Mouse (Mus musculus): ENCODE results near the gene Trim38.

GRCm38 (mm10) chr13:23744421-23745380, 25.0 kb upstream of the Trim38 start:
- TF ChIP-seq CTCF (IDR thresholded peaks at IDR 0.05; ENCODE audit: low read depth) (no peak), EP300 (IDR thresholded peaks at IDR 0.05; ENCODE audit: low read depth) (no peak)

All from liver, embryonic 14.5 days (tissue).